In genomic region chr15:56766356-56766755, GRCm38 (mm10) we compare ENCODE assay signal across 16 mouse cellular contexts.
A peak's percentile ranks its signal among the peaks of the same experiment; 100 is the strongest.
DNase-seq lines count a peak whose midpoint lies in the region; ATAC-seq and TF ChIP-seq lines count a peak whose summit lies in the region.
"Had no signal": no experiment of that assay in that cellular context is flagged by ENCODE, and none has a peak within 500 bp of the region (broad histone marks: within the 10 kb centered on the region; RNA-seq: fewer than 3 reads in every experiment).

No protein-coding gene starts in this region.

- H3K79me2 ChIP-seq in heart, adult 2 months (replicated peaks; ENCODE audit: control insufficient read depth, insufficient read depth, low read length) = no peaks in the 10 kb centered on the region

- H3K27me3 ChIP-seq in heart, adult 2 months (ENCODE audit: control insufficient read depth, insufficient read depth, low read length) = no peaks in the 10 kb centered on the region
- no peaks in the 10 kb centered on the region for H3K27me3 ChIP-seq in heart, embryonic 11.5 days (ENCODE audit: control insufficient read depth, insufficient read depth, low read length)
- H3K27me3 ChIP-seq: liver, embryonic 13.5 days; megakaryocyte, embryonic 14.5 days; neural tube, embryonic 12.5 days had no signal

- intact Hi-C loops in heart, adult 2 months (cut with DNase I) = no loop called here
- intact Hi-C loops in heart, postnatal 10 days (cut with DNase I) = no loop called here

- H3K4me3 ChIP-seq in heart, adult 2 months = no peak overlapping the region
- H3K4me3 ChIP-seq in heart, embryonic 11.5 days (ENCODE audit: low read depth, low read length) = no peak overlapping the region
- H3K4me3 ChIP-seq: limb, embryonic 10.5 days; liver, embryonic 13.5 days; megakaryocyte, embryonic 14.5 days; neural tube, embryonic 12.5 days had no signal

- WGBS in heart, adult 2 months = 46% methylated on average over 6 of the region's 6 CpGs
- WGBS in heart, embryonic 11.5 days (ENCODE audit: insufficient replicate concordance) = 62% methylated on average over 6 of the region's 6 CpGs

- no peaks in the 10 kb centered on the region for H3K4me1 ChIP-seq in heart, adult 2 months (ENCODE audit: control insufficient read depth, insufficient read depth, low read length)
- peaks cover 11% of the 10 kb centered on the region for H3K4me1 ChIP-seq in heart, embryonic 11.5 days (ENCODE audit: control insufficient read depth, insufficient read depth, low read length)
- H3K4me1 ChIP-seq: liver, embryonic 13.5 days; megakaryocyte, embryonic 14.5 days; neural tube, embryonic 12.5 days had no signal

- no peak overlapping the region for H3K27ac ChIP-seq in heart, adult 2 months
- H3K27ac ChIP-seq in heart, embryonic 11.5 days (ENCODE audit: low read depth, low read length) = no peak overlapping the region
- H3K27ac ChIP-seq: limb, embryonic 10.5 days; liver, embryonic 13.5 days; neural tube, embryonic 12.5 days had no signal

- no peak for TF ChIP-seq POLR2A in heart, adult 2 months (IDR thresholded peaks at IDR 0.05; ENCODE audit: insufficient read depth, low read depth, low read length)

- H3K36me3 ChIP-seq in heart, adult 2 months (ENCODE audit: control insufficient read depth, insufficient read depth, low read length) = no peaks in the 10 kb centered on the region
- H3K36me3 ChIP-seq in heart, embryonic 11.5 days (ENCODE audit: control insufficient read depth, insufficient read depth, low read length) = no peaks in the 10 kb centered on the region
- H3K36me3 ChIP-seq: limb, embryonic 10.5 days; liver, embryonic 13.5 days; neural tube, embryonic 12.5 days had no signal

- ATAC-seq in heart, embryonic 11.5 days (replicated peaks; ENCODE audit: insufficient number of reproducible peaks, low FRiP score, low TSS enrichment) = no peak
- ATAC-seq: forebrain, embryonic 16.5 days; lung, postnatal 0 days; midbrain, embryonic 16.5 days had no signal

- no peak overlapping the region for H3K9ac ChIP-seq in heart, adult 2 months (ENCODE audit: low read depth, low read length)
- no peak overlapping the region for H3K9ac ChIP-seq in heart, embryonic 11.5 days (ENCODE audit: low read depth, low read length)
- H3K9ac ChIP-seq: liver, embryonic 13.5 days; neural tube, embryonic 12.5 days had no signal

- H3K4me2 ChIP-seq in heart, embryonic 11.5 days = no peak overlapping the region
- H3K4me2 ChIP-seq: liver, embryonic 13.5 days; neural tube, embryonic 12.5 days had no signal

- no peaks in the 10 kb centered on the region for H3K9me3 ChIP-seq in heart, embryonic 11.5 days (replicated peaks; ENCODE audit: control insufficient read depth, low read length)
- H3K9me3 ChIP-seq: limb, embryonic 10.5 days; liver, embryonic 13.5 days; neural tube, embryonic 12.5 days had no signal

- no peak for TF ChIP-seq EP300 in heart, adult 2 months (IDR thresholded peaks at IDR 0.05; ENCODE audit: insufficient read depth, low read depth, low read length)

- no peak for TF ChIP-seq CTCF in heart, adult 2 months (IDR thresholded peaks at IDR 0.05)

- DNase-seq in heart, adult 2 months = peak; percentile 12 to 18
- DNase-seq in right cerebral cortex, adult 2 months (ENCODE audit: low spot score in 2 of 2) = peak; percentile 4 to 10
- DNase-seq in right cerebral cortex, postnatal 36 days (ENCODE audit: low spot score in 2 of 2) = no peak
- DNase-seq in heart, postnatal 10 days = peak; percentile 27
- DNase-seq in urinary bladder, postnatal 4 days (ENCODE audit: low spot score in 2 of 2) = peak; percentile 41 to 59
- no peak for DNase-seq in embryo, embryonic 11 days
- DNase-seq: B cell, adult 2 months; cerebellum, postnatal 36 days; liver, embryonic 13.5 days had no signal

Comparison
In these comparisons a context has a peak if more than half of its experiments do, and no peak if none do; other contexts are left out.
1. DNase-seq: peak in heart, adult 2 months (2 of 2), right cerebral cortex, adult 2 months (2 of 2), heart, postnatal 10 days (2 of 2) and urinary bladder, postnatal 4 days (2 of 2); none in right cerebral cortex, postnatal 36 days (0 of 2) and embryo, embryonic 11 days (single experiment).